Mouse (Mus musculus) fat pad, adult 2 months (tissue): ENCODE data around the gene Tmem131l.
A peak's percentile ranks its signal among the peaks of the same experiment; 100 is the strongest.

Source experiments
- DNase-seq: peaks from one replicate; pipeline ENCODE4 v3.0.0-alpha.2; 2011; ENCODE audit warnings: low read depth, low spot score; ENCODE audit errors: extremely low read depth

The Tmem131l gene

DNA sequence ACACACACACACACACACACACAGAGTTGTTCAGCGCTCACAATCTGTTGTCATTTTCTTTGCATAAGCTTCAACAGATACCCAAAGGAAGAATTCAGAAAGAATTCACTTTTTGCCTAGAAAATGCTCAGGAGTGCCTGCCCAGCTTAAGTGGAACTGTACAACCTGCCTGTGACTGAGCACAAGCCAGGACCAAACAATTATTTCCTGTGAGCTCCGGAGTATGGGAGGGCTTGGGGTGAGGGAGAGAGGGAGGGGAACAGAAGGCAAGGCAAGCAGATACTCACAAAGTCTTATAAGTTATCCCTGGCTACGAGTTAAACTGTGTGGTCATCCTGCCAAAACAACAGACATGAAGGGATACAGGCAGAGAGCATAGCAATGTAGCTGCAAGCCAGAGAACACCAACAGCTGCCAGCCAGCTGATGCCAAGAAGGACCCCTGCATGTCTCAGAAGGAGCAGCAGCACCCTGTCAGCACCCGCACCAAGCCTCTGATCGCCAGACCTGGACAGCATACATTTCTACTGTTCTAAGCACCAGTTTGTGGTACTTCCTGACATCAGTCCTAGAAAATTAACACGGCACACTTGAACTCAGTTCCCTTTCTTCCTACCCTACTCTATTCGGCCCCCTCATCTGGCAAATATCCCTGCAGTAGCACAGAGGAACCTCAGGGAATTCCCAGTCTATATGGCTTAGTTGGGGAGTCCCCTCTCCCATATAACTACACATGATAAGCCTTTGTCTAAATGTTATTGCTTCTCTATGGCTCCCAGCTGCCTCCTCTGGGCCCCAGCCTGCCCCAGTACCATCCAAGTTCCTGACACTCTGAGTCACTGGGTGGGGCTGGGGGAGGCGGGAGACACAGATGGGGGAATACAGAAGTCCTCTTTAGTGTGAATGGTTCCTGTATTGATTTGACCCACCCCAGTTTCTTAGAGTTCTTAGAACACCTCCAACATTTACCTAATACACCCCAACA lies 18.5 kb downstream of the Tmem131l start:
- DNase-seq = no peak

DNA sequence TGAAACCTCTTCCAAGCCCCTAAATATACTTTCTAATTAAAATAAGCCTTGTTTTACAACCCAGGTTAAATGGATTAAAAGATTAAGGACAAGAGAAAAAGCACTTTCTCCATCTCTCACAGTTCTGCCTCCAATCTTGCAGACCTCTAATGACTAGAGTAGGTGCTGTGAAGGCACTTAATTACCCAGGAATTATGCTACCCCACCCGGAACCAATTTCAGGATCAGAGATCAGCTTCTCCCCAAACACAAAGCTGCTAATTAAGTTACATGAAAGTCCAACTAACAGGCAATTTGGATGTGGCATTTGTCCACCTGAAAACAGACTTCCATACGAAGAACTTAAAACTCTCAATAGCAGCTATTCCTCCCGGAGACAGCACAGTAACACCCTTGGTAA lies 19.4 kb downstream of the Tmem131l start:
- no peak for DNase-seq

DNA sequence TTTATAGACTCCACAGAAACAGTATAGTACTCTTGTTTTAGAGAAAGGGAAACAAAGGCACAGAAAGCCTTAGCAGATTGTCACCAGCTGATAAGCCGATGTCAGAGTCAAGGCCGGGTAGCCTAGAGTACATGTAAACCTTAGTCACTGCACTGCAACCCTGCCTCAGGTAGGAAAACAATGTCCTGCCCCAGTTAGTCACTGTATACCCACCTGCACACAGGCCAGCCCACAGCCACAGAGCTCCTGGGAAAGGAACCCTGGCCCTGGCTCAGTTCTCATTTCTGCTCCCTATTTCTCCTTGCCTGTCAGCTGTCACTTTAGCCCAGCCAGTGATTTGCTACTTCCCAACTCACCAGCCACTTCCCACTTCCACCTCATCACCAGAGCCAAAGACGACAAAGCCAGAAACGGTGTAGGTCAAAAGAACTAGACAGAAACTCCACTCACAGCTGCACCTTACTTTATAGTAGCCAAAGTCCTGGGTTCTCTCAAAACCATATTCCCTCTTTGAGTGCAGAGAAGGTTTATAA lies 24.4 kb downstream of the Tmem131l start:
- DNase-seq = no peak

DNA sequence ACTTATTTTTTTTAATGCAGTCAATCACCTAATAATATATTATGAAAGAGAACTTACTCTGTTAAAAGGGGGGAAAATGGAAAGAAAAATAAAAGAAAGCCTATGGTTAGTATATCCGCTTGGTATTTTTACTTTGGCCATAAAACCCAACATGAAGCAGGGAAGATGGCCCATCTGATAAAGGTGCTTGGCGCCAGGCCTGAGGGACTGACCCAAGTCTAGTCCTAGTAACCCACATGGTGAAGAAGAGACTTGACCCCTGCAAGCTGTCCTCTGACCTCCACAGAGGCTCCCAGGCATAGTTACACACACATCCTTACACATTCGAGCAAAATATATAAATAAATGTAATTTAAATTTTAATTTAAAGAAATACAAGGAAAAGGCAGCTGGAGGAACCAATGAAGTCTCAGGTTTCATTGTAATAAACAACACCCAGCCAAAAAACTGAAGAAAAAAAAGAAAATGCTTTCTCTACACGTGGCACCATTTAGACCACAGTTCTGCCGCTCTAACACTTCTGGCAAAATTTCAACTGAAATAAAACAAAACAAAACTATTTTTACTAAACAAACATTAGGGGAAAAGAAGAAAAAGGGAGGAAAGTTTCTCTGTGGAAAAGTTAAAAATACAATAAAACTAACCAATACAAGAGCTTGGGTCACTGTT lies 28.8 kb downstream of the Tmem131l start:
- DNase-seq = no peak

DNA sequence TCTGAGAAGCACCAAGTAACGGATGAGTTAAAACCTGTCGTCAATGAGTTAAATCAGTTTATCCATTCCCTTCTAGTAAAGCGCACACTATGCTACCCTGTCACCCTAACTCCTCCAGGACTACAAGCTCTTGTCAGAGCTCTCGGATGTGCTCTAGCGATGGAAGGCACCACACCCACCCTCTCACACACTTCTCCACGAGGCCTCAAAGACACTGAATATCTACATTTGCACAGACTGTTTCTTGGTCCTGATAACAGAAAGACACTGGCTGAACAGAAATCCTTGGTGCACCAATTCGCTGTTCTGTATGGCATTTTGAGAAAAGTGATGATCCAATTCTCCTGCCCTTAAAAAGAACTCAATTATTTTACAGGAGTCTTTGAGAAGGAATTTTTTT lies 34.0 kb downstream of the Tmem131l start:
- DNase-seq = no peak

DNA sequence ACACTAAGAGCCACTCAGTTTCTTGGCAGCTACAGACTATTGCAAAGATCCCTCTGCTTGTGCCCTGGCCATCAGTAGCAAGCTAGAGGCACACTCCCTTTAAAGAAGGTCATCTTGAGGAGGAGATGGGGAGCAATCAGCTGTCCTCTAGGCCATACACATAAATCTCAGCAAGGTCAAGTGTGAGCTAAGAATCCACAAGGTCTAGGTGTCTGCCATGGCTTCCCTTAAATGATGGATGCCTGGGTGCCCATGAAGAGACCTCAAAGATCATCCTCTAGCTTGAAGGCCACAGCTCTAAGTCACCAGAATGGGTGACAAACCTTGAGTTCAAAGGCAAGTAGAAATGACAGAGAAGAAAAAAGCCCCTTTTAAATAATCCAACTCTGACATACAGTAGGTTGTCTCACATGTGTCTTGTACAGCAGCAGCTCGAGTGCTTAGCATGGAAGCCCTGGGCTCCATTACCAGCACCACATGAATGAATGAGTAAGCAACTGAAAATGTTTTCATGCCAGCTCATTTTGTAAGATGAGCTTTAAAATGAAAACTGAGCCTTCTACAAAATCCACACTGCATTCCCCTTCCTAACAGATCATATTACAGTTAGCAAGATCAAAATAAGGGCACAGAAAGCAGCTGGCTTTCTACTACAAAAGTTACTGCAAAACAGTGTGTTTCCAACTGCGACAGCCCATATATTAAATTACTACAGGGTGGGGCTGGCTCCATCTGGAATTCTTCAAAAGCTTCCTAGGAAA lies 35.5 kb downstream of the Tmem131l start:
- DNase-seq = no peak

DNA sequence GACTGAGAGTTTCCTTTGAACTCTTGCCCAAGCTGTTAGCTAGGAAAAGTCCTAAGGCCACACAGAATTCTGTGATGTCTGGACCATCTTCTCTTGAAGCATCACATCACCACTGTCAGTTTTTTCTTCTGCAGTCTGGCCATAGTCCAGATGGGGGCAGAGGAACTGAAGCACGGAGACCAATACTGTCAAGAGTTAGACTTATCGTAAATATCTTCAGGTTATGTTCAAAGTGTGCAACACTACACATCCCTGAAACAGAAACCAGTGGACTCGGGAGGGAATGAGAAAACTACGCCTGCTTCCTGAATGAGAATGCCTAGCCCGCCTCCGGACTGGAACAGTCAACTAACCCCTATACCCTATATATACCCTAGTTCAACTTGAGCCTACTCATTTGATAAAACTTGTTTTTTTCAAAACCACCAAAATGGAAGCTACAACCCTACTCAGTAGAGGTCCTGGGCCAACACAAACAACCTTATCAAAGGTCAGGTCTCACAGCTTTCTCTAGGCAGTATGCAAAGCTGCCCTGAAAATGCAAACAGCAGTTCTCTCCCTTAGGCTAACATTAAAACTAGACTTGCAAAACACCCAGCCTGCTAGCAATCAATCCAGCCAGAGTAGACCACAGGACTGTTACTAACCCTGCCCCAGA lies 37.4 kb downstream of the Tmem131l start:
- no peak for DNase-seq

DNA sequence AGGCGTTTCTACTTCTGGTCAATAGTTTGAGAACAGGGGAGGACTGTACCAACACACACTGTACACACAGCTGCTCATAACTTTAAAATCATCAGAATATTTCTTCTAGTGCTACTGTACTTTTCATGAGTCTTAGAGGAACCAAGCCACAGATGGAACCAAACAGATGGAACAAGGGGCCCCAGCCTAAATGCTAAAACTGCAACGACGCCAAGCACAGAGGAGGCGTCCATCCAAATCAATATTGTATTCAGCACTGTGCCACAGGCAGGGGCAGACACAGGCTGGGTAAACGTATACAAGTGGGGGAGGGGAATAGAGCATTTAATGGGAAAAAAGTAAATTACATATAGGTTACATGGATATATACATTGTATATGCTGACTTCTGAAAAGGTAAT lies 42.4 kb downstream of the Tmem131l start:
- DNase-seq = no peak

DNA sequence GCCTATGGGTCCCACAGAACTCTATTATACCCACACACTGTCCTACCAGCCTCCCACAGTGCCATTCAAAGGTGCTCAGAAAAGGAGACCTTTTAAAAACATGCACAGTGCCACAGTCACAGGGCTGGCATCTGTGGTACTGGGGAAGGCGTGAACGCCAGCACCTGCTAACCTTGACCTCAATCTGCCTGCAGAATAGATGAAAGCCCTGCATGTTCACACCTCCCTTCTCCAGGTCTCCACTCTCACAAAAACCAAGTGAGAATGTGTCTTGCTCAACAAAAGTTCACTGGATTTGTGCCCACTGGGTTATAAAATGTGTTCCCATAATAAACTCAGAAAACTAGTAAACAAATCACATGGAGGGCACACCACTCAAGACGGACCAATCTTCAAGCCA lies 42.9 kb downstream of the Tmem131l start:
- no peak for DNase-seq

DNA sequence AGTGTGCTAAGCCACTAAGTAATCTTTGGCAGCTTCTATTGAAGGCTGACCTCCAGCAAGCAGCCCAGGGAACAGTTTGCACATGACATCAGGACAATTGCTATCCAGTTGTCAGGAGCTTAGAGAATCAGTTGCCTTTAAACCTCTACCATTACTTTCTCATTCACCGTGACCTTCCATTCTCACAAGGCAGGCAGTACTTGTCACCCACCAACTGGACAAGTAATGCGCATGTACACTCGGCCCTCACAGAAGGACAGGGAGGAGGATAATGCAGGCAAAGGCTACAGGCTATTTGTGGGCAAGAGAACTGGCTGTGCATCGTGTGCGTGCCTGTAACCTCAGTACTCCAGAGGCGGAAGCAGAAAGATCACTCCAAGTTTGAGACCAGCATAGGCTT lies 43.9 kb downstream of the Tmem131l start:
- no peak for DNase-seq

DNA sequence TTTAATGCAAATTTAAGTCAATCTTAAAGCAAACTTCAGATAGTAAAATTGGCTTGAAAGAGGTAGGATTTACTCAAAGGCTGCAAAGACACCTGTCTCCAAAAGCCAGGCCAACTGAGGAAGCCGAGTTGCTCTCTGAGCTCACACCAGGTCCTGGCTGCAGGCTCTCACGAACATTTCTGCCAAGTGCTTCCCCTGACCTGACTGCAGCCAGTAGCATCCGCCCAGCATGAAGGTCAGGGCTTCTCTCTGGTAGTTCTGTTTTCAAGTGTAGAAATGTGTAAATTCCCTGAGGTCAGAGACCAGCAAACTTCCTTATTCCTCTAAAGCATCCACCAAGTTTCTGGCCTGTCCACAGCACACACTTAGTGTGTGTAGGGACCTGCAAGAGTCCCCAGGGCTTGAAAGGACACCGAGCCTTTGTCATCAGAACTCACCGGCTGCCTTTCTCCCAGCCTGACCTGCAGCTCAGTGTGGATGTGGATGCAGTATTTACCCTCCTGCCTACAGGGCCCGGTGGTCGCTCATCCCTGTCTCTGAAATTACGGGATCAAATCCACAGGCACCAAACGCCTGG lies 44.6 kb downstream of the Tmem131l start:
- no peak for DNase-seq

DNA sequence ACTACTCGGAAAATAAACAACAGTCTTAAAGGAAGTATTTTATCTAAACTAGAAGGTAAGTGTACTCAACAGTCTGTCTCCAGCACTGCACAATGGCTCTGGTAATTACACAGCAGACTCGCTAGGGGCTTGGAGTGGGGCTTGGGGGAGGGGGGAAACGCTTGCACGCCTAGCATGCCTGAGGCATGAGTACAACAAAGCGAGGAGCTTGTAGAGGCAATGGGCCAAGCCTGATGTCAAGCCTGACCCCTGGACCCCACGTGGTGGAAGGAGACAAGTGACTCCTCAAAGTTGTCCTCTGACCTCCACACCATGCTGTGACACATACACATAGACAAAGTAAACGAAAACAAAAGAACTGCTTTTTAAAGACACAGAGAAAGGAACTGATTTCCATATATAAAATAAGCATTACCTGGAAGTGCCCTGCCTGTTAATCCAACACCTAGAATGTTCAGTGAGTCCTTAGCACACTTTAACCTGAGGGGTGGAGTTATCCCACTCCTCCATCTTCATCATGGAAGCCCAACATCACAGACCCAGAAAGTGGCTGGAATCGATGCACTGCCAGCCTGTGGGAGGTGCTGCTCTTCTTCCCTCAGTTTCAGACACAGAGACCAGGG lies 45.6 kb downstream of the Tmem131l start:
- DNase-seq = no peak

DNA sequence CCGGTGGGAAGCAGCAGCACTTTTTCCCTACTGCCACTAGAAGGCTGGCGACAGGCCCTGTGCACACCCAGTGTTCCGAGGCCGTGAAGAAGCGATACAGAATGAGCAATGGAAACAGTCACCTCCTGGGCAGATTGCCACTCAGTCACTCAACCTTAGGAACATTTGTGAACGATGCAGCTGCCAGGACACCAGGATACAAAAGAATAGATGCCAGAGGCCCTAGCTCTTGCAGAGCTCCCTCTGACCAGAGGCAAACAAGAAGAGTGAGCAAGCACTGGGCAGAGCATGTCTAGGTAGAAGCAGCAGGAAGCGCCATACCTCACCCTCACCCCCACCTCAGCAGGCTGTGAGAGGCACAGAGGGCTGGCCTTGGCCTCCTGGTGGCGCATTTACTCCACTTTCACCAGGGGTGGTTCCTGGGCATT lies 46.9 kb downstream of the Tmem131l start:
- DNase-seq = no peak

DNA sequence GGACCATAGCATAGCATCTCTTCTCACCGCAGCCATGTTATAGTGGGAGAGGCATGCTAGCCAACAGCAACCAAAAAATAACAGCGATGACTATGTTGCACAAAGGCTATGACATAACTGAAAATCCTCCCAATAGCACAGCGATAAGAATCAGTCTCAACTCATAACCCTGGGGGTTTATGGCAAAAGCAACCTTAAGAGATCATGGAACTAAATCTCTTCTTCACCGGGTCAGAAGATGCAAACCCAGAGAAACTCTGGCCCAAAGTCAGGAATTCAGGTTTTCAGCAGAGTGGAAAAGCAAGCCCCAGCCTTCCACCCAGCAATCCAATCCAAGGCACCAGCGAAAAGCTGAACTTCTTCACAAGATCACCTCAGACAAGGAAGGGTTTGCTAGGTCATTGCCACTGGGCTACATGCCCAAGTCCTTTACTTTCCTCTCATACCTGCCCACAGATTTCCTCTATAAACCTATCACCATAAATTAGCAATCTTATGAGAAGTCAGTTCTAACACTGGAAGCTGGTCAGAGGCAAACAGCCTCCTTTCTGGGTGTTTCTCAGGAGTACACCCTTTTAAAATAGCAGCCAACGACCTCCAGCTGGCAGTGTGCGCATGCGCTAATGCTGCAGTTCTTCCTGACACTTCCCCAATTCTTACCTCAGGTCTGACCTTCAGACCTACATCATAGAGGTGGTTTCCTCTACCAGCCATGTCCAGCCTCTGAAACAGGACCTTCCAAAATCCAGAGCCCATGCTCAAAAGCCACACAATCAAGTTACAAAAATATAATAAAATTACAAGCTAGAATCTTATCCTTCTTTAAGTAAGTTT lies 48.1 kb downstream of the Tmem131l start:
- peak; percentile 52 for DNase-seq

DNA sequence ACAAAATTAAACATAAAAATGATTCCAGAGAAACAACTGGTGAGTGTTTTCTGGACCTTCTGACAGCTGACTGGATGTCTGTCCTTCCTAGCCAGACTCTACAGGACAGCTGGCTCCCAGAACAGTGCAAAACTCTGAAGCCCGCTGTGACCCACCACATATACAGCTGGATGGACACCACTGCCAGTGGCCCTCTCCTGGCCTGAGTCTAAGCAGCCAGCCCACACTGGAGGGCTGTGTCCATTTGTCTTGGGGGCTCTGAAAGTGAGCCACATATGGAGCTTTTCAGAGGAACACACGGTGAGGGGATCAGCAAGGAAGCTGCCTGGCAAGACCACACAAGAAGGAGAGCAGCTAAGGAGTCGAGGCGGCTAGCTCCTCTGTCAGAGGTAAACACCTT lies 51.8 kb downstream of the Tmem131l start:
- DNase-seq = no peak

DNA sequence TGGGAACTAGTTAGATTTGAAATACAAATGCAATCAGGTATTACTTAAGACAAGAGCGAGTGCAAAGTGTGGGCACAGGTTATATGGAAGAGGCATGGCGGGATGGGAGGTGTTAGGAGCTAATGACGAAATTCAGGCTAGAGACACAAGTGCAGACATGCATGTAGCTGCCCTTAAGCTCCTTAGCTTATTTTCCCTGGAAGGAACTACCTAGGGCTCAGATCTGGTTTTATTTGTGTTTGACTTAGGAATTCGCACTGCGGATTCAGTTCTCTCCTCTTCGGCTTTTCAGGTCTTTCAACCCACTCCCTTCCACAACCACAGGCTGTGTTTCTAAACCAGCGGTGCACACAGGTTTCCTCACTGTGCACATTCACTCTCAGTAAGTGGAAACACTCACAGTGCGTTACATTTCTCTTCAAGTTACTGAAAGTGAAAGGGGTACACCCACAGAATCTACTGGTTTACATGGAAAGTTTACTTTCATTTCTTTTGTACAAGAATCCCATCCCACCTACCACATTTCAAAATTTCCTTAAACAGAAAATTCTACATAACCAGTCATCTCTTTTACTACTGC lies 52.4 kb downstream of the Tmem131l start:
- DNase-seq = peak; percentile 87

DNA sequence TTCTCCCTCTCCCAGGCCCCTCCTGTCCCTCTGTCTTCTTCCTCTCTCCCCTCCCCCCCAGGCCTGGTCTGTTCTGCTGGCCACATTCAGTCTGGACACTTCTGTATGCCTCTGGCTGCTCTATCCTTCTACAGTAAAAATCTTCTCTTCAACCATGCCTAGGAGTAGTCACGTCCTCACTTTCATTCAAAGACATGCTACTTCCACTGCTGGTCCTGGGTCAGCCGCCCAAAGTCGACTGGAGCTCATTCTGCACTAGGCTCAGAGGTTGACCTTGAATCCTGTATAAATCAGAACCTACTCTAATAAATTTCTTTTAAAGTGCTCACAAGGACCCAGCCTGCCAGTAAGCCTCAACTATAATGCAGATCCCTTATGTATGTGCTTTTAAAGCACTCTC lies 53.2 kb downstream of the Tmem131l start:
- DNase-seq = no peak

DNA sequence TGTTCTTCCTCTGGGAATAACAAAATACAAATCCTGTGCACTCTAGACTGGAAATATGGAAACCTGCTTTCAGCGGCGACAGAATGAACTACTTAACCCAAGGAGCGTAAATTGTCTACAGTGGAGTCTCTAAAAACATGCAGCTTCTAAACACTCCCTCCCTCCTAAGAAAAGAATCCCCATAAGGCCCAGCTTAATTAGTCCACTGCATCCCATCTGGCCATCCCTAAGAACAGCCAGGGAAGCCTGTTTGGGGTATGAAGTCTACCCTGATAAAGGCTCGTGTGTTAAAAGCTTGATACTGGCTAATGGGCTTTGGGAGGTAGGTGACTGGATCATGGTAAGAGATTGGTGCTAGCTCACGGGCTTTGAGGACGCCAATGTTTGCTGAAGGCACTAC lies 54.5 kb downstream of the Tmem131l start:
- DNase-seq = no peak

DNA sequence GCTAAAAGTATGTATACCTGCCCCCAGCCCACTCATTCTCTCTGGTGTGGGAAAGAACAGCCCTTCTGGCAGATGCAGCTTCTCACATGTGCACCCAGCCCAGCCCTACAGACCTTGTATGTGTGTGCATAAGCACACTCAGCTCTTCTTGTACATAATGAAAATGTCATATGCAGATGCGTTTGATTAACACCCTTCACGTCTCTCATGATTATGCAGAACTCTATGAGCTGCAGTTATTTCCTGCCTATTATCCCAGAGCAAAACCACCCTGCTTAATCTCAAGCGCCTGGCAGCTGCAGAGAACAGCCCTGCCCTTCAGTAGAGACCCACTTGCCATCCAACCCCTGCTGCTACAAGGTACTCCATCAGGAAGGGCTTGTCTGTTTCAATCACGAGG lies 55.6 kb downstream of the Tmem131l start:
- no peak for DNase-seq
